Mouse (Mus musculus) hindbrain, embryonic 13.5 days (tissue): ENCODE measurements at regions not wholly inside any gene's neighbourhood (a gene's known extent, or its start where the extent isn't known, plus 50 kb on each side); places are given as distances from the start of the nearest gene placed in this dataset.

Experiments used
- ATAC-seq: fragments of 200-750 bp; cut with Nextera tagmentation; 2 replicates; pipeline ENCODE4 v1.8.0; 2017; ENCODE audit warnings: moderate TSS enrichment; ENCODE audit not compliant: low FRiP score
- H3K27ac ChIP-seq: fragments of 300-500 bp; sonication (generic); 2 replicates; pipeline ENCODE4 v1.5.1; 2015; ENCODE audit warnings: inconsistent platforms, mild to moderate bottlenecking, moderate library complexity
- H3K27me3 ChIP-seq: fragments of 300-500 bp; sonication (generic); 2 replicates; pipeline ENCODE4 v1.6.1; 2015; ENCODE audit warnings: mild to moderate bottlenecking, inconsistent platforms
- H3K36me3 ChIP-seq: fragments of 300-500 bp; sonication (generic); 2 replicates; pipeline ENCODE4 v1.6.1; 2015; ENCODE audit warnings: mild to moderate bottlenecking, inconsistent platforms
- H3K4me1 ChIP-seq: fragments of 300-500 bp; sonication (generic); replicated peaks from 2 replicates; pipeline ENCODE4 v1.6.1; 2015; ENCODE audit warnings: inconsistent platforms
- H3K4me2 ChIP-seq: fragments of 300-500 bp; sonication (generic); 2 replicates; pipeline ENCODE4 v1.6.1; 2015; ENCODE audit warnings: inconsistent platforms, mild to moderate bottlenecking, moderate library complexity
- H3K4me3 ChIP-seq: fragments of 300-500 bp; sonication (generic); 2 replicates; pipeline ENCODE4 v1.5.1; 2015; ENCODE audit warnings: mild to moderate bottlenecking, inconsistent platforms
- H3K9ac ChIP-seq: fragments of 300-500 bp; sonication (generic); 2 replicates; pipeline ENCODE4 v1.6.1; 2015; ENCODE audit warnings: mild to moderate bottlenecking, inconsistent platforms
- H3K9me3 ChIP-seq: fragments of 300-500 bp; sonication (generic); 2 replicates; pipeline ENCODE4 v1.6.1; 2016; ENCODE audit warnings: inconsistent platforms
- WGBS: fragments of 180-500 bp; shearing (Covaris S2); methylation state at CpG from one replicate; pipeline ENCODE4 v1.1.7; 2015; 5-methylcytosine and 5-hydroxymethylcytosine counted together

- WGBS = 91% methylated on average over 5 of the region's 5 CpGs
- Histone ChIP-seq H3K9ac (no peak overlapping the region), H3K4me1 (no peaks in the 10 kb centered on the region), H3K27me3 (no peaks in the 10 kb centered on the region), H3K4me2 (no peak overlapping the region), H3K27ac (no peak overlapping the region), H3K36me3 (no peaks in the 10 kb centered on the region), H3K9me3 (0 out of 2 replicates have a peak, but pooled peaks cover 4% of the 10 kb centered on the region), H3K4me3 (no peak overlapping the region)
- no peak for ATAC-seq
Measured at GRCm38 (mm10) chr1:35836552-35836951, 231.6 kb upstream of the Hs6st1 start.

DNA sequence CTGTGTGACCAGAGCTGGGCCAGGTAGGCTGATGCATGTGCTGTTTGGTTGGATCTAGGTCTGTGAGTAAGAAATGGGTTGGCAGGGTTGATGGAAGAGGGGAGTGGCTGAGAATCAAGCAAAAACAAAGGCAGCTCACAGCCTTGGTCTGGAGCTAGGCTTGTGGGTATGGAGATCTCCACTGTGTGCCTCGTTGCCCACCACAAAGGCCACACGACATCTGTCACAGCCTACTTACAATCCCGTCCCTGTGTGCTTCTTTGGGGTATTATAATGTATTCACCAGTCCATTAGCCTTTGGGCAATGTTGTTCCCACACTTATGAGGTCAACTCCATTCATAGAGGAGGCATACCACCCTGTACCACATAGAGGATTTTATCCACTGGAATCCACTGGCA is 229.6 kb upstream of the Hs6st1 start:
- no peak for ATAC-seq
- Histone ChIP-seq H3K27me3 (no peaks in the 10 kb centered on the region), H3K9ac (no peak overlapping the region), H3K4me3 (no peak overlapping the region), H3K4me2 (no peak overlapping the region), H3K36me3 (no peaks in the 10 kb centered on the region), H3K27ac (no peak overlapping the region), H3K4me1 (no peaks in the 10 kb centered on the region), H3K9me3 (0 out of 2 replicates have a peak, but pooled peaks cover 4% of the 10 kb centered on the region)
- 71% methylated on average over 3 of the region's 3 CpGs for WGBS

DNA sequence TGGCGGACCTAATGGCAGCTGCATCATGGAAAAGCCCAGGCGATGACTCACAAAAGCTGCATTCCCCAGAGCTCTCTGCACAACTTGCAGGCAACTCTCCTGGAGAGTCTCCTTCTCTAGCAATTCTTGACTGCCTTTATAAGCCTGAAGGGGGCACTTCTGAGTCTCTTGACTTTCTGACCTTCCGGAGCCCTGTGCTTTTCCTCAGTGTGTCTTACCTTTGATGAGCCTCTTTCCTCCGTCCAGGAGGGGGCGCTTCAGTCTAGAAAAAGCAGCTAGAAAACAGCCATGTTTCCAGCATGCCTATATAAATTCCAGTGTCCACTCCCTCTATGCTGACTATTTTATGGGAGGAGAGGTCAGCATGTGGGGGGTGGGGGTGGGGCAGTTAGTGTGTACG is 228.8 kb upstream of the Hs6st1 start:
- no peak overlapping the region for H3K27ac ChIP-seq
- H3K4me1 ChIP-seq = no peaks in the 10 kb centered on the region
- H3K36me3 ChIP-seq = no peaks in the 10 kb centered on the region
- no peaks in the 10 kb centered on the region for H3K27me3 ChIP-seq
- no peak for ATAC-seq
- no peak overlapping the region for H3K4me3 ChIP-seq
- WGBS = 75% methylated on average over 6 of the region's 6 CpGs
- H3K9ac ChIP-seq = no peak overlapping the region
- H3K9me3 ChIP-seq = 0 out of 2 replicates have a peak, but pooled peaks cover 4% of the 10 kb centered on the region
- no peak overlapping the region for H3K4me2 ChIP-seq

GRCm38 (mm10) chr1:35841626-35842025 is 226.6 kb upstream of the Hs6st1 start:
- H3K9me3 ChIP-seq = 0 out of 2 replicates have a peak, but pooled peaks cover 4% of the 10 kb centered on the region

GRCm38 (mm10) chr1:35842707-35843106 is 225.5 kb upstream of the Hs6st1 start:
- Histone ChIP-seq H3K9me3 (0 out of 2 replicates have a peak, but pooled peaks cover 4% of the 10 kb centered on the region), H3K9ac (no peak overlapping the region), H3K4me1 (no peaks in the 10 kb centered on the region), H3K27me3 (no peaks in the 10 kb centered on the region), H3K36me3 (no peaks in the 10 kb centered on the region), H3K4me3 (no peak overlapping the region), H3K27ac (no peak overlapping the region), H3K4me2 (no peak overlapping the region)
- WGBS = 97% methylated on average over 4 of the region's 4 CpGs
- ATAC-seq = no peak

More at GRCm38 (mm10) chr1:35841626-35842025, 226.6 kb upstream of the Hs6st1 start:
- Histone ChIP-seq H3K27ac (no peak overlapping the region), H3K4me1 (no peaks in the 10 kb centered on the region), H3K9ac (no peak overlapping the region), H3K4me3 (no peak overlapping the region), H3K4me2 (no peak overlapping the region), H3K27me3 (no peaks in the 10 kb centered on the region), H3K36me3 (no peaks in the 10 kb centered on the region)
- no peak for ATAC-seq
- 93% methylated on average over 2 of the region's 2 CpGs for WGBS

- H3K9me3 ChIP-seq = 0 out of 2 replicates have a peak, but pooled peaks cover 4% of the 10 kb centered on the region
- no peaks in the 10 kb centered on the region for H3K36me3 ChIP-seq
- H3K4me2 ChIP-seq = no peak overlapping the region
- no peak overlapping the region for H3K27ac ChIP-seq
- 86% methylated on average over 3 of the region's 3 CpGs for WGBS
- H3K27me3 ChIP-seq = no peaks in the 10 kb centered on the region
- H3K4me3 ChIP-seq = no peak overlapping the region
- H3K9ac ChIP-seq = no peak overlapping the region
- ATAC-seq = no peak
- no peaks in the 10 kb centered on the region for H3K4me1 ChIP-seq
Measured at GRCm38 (mm10) chr1:35843566-35843965, 224.6 kb upstream of the Hs6st1 start.

DNA sequence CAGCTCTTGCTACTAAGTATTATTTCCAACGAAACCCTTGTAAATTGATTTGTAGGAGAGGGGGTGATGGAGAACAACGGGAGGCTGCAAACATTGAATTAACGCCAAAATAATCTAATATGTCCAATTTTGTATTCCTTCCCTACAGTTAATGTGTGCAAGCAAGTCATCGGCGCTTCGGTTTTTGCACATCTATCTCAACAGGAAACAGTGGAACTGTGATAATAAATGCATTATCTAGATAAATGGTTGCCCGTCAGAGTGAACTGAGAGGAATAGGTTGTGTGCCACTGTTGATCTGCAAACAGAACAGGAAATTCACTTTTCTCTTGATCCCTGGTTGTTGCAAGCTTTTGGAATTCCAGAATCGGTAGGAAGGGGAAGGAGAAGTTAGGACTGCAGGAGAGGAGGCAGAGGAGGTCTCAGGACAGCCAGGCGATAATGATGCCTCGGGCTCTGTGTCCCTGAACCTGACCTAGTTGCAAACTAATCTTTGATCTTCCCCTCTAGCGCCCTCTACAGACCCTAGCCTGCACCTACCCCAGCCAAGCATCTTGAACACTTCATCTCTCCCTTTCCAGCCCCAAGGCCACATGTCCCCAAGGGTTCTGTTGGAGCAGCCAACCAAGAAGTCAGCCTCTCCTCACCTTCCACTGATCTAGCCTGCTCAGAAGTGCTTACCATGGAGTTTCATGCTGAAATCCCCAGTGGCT is 221.8 kb upstream of the Hs6st1 start:
- Histone ChIP-seq H3K4me1 (no peaks in the 10 kb centered on the region), H3K36me3 (no peaks in the 10 kb centered on the region), H3K27me3 (no peaks in the 10 kb centered on the region), H3K9me3 (no peaks in the 10 kb centered on the region), H3K4me3 (no peak overlapping the region), H3K27ac (no peak overlapping the region), H3K4me2 (no peak overlapping the region), H3K9ac (no peak overlapping the region)
- ATAC-seq = no peak
- 67% methylated on average over 11 of the region's 11 CpGs for WGBS

DNA sequence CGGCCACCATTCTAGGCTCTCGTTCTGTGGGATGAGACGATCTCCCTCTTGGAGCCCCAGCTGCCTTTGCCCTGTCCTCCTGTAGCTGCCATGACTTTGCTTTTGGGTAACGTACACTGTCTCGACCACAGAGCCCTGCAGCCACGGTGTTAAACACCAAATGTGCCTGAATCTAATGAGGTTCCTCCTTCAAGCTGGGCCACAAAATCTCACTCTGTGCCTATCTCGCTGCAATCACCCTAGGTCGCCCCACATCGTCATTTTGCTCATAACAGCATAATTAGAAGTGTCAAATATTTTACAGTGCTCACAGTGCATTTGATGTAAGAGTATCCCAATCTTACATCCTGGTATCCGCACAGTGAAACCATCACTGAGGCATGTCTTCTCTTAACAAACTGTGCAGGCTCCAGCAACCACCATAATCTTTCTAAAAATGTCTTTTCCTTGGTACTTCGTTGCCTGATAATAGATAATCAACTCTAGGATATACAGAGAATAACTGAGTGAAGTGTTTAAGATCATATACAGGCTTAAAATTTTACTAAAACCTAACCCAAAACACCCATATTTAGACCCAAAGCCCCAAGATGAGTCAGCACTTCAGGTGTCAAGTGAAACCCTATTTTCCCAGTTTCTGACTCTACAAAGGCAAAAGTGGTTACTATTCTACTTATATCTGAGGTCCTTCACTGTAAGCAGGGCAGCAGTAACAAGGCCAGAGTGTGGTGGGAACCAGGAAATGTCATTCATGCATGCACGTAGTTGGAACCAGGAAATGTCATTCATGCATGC is 219.8 kb upstream of the Hs6st1 start:
- Histone ChIP-seq H3K9me3 (no peaks in the 10 kb centered on the region), H3K4me1 (no peaks in the 10 kb centered on the region), H3K4me3 (no peak overlapping the region), H3K27ac (no peak overlapping the region), H3K27me3 (no peaks in the 10 kb centered on the region), H3K4me2 (no peak overlapping the region), H3K9ac (no peak overlapping the region), H3K36me3 (no peaks in the 10 kb centered on the region)
- WGBS = 90% methylated on average over 12 of the region's 12 CpGs
- no peak for ATAC-seq

GRCm38 (mm10) chr1:35849406-35850190 is 218.6 kb upstream of the Hs6st1 start:
- WGBS = 87% methylated on average over 11 of the region's 11 CpGs
- H3K4me3 ChIP-seq = no peak overlapping the region

DNA sequence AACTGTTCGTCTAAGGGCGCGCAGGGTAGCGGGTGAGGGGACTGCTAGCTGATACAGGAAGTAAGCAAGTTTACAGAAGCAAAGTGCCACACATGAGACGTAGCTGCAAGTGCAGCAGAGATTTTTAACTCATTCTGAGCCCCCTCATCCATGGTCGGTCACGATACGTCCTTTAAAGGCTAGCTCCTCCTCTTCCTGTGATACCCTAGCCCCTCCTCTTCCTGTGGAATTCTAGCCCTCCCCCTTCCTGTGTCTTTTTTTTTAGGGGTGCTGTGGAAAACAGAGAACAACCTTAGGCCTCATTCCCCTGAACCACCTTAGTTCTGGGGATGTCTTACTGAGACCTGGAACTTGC is 218.0 kb upstream of the Hs6st1 start:
- no peaks in the 10 kb centered on the region for H3K36me3 ChIP-seq
- ATAC-seq = no peak
- 89% methylated on average over 8 of the region's 8 CpGs for WGBS
- H3K27ac ChIP-seq = no peak overlapping the region
- H3K4me3 ChIP-seq = no peak overlapping the region
- no peak overlapping the region for H3K9ac ChIP-seq
- no peaks in the 10 kb centered on the region for H3K9me3 ChIP-seq
- no peaks in the 10 kb centered on the region for H3K4me1 ChIP-seq
- H3K27me3 ChIP-seq = no peaks in the 10 kb centered on the region
- H3K4me2 ChIP-seq = no peak overlapping the region

More at GRCm38 (mm10) chr1:35849406-35850190, 218.6 kb upstream of the Hs6st1 start:
- H3K4me1 ChIP-seq = no peaks in the 10 kb centered on the region
- no peaks in the 10 kb centered on the region for H3K36me3 ChIP-seq
- no peak overlapping the region for H3K9ac ChIP-seq
- H3K9me3 ChIP-seq = no peaks in the 10 kb centered on the region
- H3K4me2 ChIP-seq = no peak overlapping the region
- no peak for ATAC-seq
- H3K27ac ChIP-seq = no peak overlapping the region
- no peaks in the 10 kb centered on the region for H3K27me3 ChIP-seq

GRCm38 (mm10) chr1:35850566-35851085 is 217.6 kb upstream of the Hs6st1 start:
- Histone ChIP-seq H3K4me2 (no peak overlapping the region), H3K36me3 (no peaks in the 10 kb centered on the region), H3K4me3 (no peak overlapping the region), H3K27me3 (no peaks in the 10 kb centered on the region), H3K27ac (no peak overlapping the region), H3K9me3 (no peaks in the 10 kb centered on the region), H3K4me1 (no peaks in the 10 kb centered on the region), H3K9ac (no peak overlapping the region)
- no peak for ATAC-seq
- WGBS = 64% methylated on average over 9 of the region's 9 CpGs
